In the genomic region with DNA sequence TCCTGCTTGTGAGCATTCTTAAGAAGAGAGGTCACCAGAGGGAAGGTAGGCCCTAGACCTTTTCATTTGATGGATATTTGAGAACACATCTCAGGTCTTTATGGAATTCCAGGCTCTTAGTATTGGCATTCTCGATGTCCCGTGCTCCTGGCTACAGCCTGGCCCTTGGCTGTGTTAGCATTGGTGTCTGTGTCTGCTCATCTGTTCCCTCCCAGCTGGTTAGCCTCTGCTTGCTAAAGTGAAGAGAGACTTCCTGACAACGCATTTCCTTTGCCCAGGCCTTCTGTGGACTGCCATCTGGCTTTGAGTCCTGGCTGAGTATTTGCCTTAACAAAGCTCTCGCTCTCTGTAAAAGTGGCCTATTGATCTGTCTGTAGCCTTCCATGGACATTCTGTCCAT, we compare ENCODE assay signal across 25 mouse cellular contexts. TPM values are rescaled to one million over a fixed set of nuclear protein-coding genes. Genes with fewer than 3 reads are reported as not detected.
DNase-seq lines count a peak whose midpoint lies in the region; ATAC-seq and TF ChIP-seq lines count a peak whose summit lies in the region.
"Had no signal": no experiment of that assay in that cellular context is flagged by ENCODE, and none has a peak within 500 bp of the region (broad histone marks: within the 10 kb centered on the region; RNA-seq: fewer than 3 reads in every experiment).

No protein-coding gene starts in this region.

- peak overlapping the region; percentile 89 for H3K27ac ChIP-seq in layer of hippocampus, adult 2 months
- no peak overlapping the region for H3K27ac ChIP-seq in midbrain, embryonic 13.5 days
- H3K27ac ChIP-seq: embryonic facial prominence, embryonic 15.5 days; forebrain, embryonic 15.5 days; hindbrain, embryonic 10.5 days; intestine, embryonic 15.5 days; left cerebral cortex, adult 2 months; limb, embryonic 10.5 days; liver, embryonic 12.5 days had no signal

- no peak for DNase-seq in cerebellum, postnatal 4 days (ENCODE audit: low spot score in 2 of 2)
- peak; percentile 13 for DNase-seq in gastrocnemius, postnatal 25 days
- DNase-seq in gastrocnemius, postnatal 4 days (ENCODE audit: low spot score in 2 of 2): no peak
- no peak for DNase-seq in layer of hippocampus, adult 2 months (ENCODE audit: low spot score in 2 of 2)
- no peak for DNase-seq in layer of hippocampus, adult 9-10 months (ENCODE audit: low spot score)
- peak; percentile 16 for DNase-seq in adipocyte (ENCODE audit: low spot score)
- DNase-seq: adrenal gland, postnatal 36 days; kidney, adult 8-10 months; kidney, postnatal 10 days; lung, adult 2 months; midbrain, embryonic 14.5 days; right cerebral cortex, postnatal 4 days; thymus, postnatal 14 days had no signal

- no peak overlapping the region for H3K9ac ChIP-seq in midbrain, embryonic 13.5 days (replicated peaks)
- H3K9ac ChIP-seq: embryonic facial prominence, embryonic 15.5 days; forebrain, embryonic 15.5 days; intestine, embryonic 15.5 days; liver, embryonic 12.5 days had no signal

- no peaks in the 10 kb centered on the region for H3K36me3 ChIP-seq in midbrain, embryonic 13.5 days
- H3K36me3 ChIP-seq: embryonic facial prominence, embryonic 15.5 days; forebrain, embryonic 15.5 days; hindbrain, embryonic 10.5 days; intestine, embryonic 15.5 days; limb, embryonic 10.5 days; liver, embryonic 12.5 days had no signal

- H3K9me3 ChIP-seq in midbrain, embryonic 13.5 days: no peaks in the 10 kb centered on the region
- H3K9me3 ChIP-seq: embryonic facial prominence, embryonic 15.5 days; forebrain, embryonic 15.5 days; hindbrain, embryonic 10.5 days; intestine, embryonic 15.5 days; limb, embryonic 10.5 days; liver, embryonic 12.5 days; megakaryocyte, embryonic 14.5 days had no signal

- no peaks in the 10 kb centered on the region for H3K27me3 ChIP-seq in midbrain, embryonic 13.5 days
- H3K27me3 ChIP-seq: embryonic facial prominence, embryonic 15.5 days; forebrain, embryonic 15.5 days; intestine, embryonic 15.5 days; liver, embryonic 12.5 days; megakaryocyte, embryonic 14.5 days had no signal

- peak; percentile 52; the same call in 1 of the 2 replicates for ATAC-seq in cerebellum, adult (ENCODE audit: insufficient number of reproducible peaks, low FRiP score, low TSS enrichment)
- no peak for ATAC-seq in midbrain, embryonic 13.5 days
- ATAC-seq: forebrain, embryonic 15.5 days; hindbrain, embryonic 16.5 days; intestine, embryonic 15.5 days; liver, embryonic 12.5 days had no signal

- no peak for TF ChIP-seq CTCF in layer of hippocampus, adult 2 months (conservative IDR thresholded peaks at IDR 0.05)

- peaks cover 28% of the 10 kb centered on the region for H3K4me1 ChIP-seq in midbrain, embryonic 13.5 days (replicated peaks)
- H3K4me1 ChIP-seq: embryonic facial prominence, embryonic 15.5 days; intestine, embryonic 15.5 days; limb, embryonic 10.5 days; liver, embryonic 12.5 days; megakaryocyte, embryonic 14.5 days had no signal

- 85% methylated on average over 4 of the region's 4 CpGs for WGBS in midbrain, embryonic 13.5 days

- no peak overlapping the region for H3K4me3 ChIP-seq in layer of hippocampus, adult 2 months
- no peak overlapping the region for H3K4me3 ChIP-seq in midbrain, embryonic 13.5 days (replicated peaks)
- H3K4me3 ChIP-seq: embryonic facial prominence, embryonic 15.5 days; forebrain, embryonic 15.5 days; hindbrain, embryonic 10.5 days; intestine, embryonic 15.5 days; left cerebral cortex, adult 2 months; limb, embryonic 10.5 days; liver, embryonic 12.5 days; megakaryocyte, embryonic 14.5 days had no signal

- H3K4me2 ChIP-seq in midbrain, embryonic 13.5 days (replicated peaks): no peak overlapping the region
- H3K4me2 ChIP-seq: embryonic facial prominence, embryonic 15.5 days; forebrain, embryonic 15.5 days; intestine, embryonic 15.5 days; liver, embryonic 12.5 days had no signal

RNA-seq across cellular contexts. Expression of gene Fam171b, which starts 20.5 kb away (rescaled TPM):
- total RNA-seq in gastrocnemius, postnatal 25 days (2021): 1 to 10 TPM; 1.2 to 3.1 TPM
- total RNA-seq in gastrocnemius, postnatal 4 days (2021): 1 to 10 TPM; 7.3 to 9.3 TPM
- total RNA-seq in layer of hippocampus, adult 2 months (2021): 100 to 1,000 TPM; 196 to 206 TPM
- 69.2 and 69.4 TPM in 2 replicates for polyA plus RNA-seq in midbrain, embryonic 13.5 days (2015; fragmentation: Nextera tagmentation; extraction: Ambion mirVana)
- total RNA-seq: common myeloid progenitor, adult 5-6 weeks had no signal

Comparison
In these comparisons a context has a peak if more than half of its experiments do, and no peak if none do; other contexts are left out.
1. DNase-seq: peak in gastrocnemius, postnatal 25 days (single experiment) and adipocyte (single experiment); none in cerebellum, postnatal 4 days (0 of 2), gastrocnemius, postnatal 4 days (0 of 2), layer of hippocampus, adult 2 months (0 of 2) and layer of hippocampus, adult 9-10 months (single experiment).
2. RNA of gene Fam171b, which starts 20.5 kb away (total RNA-seq): 196 to 206 TPM in layer of hippocampus, adult 2 months; 7.3 to 9.3 TPM in gastrocnemius, postnatal 4 days and 1.2 to 3.1 TPM in gastrocnemius, postnatal 25 days; every median in the first group is over 10 times any median in the second.